Mouse (Mus musculus): ENCODE data around the gene Lsm2.
"Not testable (repeated sequence)": the region's sequence is repeated elsewhere in the genome, so short reads cannot be mapped to it uniquely, and the experiment has no call there.

Gene Lsm2

DNA sequence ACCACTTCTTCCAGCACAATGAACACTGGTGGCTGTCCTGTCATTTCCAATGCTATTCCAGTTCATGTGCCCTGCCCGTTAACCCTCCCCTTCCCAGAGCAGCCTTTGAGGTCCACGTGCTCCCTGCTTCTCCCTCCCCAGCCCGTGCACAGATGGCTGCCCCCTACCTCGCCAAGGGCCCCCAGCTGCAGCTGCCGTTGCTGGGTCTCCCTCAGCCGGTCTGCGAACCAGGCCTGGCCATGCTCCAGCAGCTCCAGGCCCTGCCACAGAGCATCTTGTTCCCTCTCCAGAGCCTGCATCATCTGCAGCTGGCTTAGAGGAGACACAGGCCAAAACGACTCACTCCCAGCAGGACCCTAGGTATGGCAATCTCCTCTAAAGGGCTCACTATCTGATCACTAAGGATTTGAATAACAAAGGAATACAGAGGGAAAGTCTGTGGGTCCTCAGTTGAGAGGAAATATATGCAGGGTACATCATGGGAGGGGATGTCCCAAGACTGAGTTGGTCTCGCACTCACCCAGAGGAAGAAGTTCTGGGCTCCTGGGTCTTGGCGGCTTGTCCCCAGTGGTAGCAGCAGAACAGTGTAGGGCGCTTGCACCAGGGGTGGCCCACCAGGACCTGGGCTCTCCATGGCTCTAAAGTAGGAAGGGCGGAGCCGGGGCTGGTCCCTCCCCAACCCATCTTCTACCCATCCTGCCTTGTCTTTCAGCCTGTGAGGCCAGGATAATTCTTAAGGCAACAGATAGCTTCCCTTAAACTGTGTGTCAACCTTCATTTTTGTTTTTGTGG is 45.8 kb downstream of the Lsm2 start, which contains the start of gene Sapcd1:
Sapcd1 (minus strand) TSS at position 740 of the 792 bp plus-strand sequence.
- Histone ChIP-seq H3K9me3 (ENCODE audit: low read length) (no peaks in the 10 kb centered on the region), H3K4me3 (replicated peaks; ENCODE audit: low read length) (peak within 1 kb of the TSS; percentile 57), H3K27me3 (ENCODE audit: insufficient read depth, low read length) (peaks cover 26% of the 10 kb centered on the region), H3K4me1 (replicated peaks; ENCODE audit: low read depth, low read length) (peaks cover 75% of the 10 kb centered on the region), H3K36me3 (ENCODE audit: insufficient read depth, low read length) (no peaks in the 10 kb centered on the region)
- peak; percentile 50; the same call in 1 of the 2 replicates for TF ChIP-seq NANOG (IDR thresholded peaks at IDR 0.05; ENCODE audit: borderline replicate concordance, low read length)
- no peak for TF ChIP-seq CTCF (conservative IDR thresholded peaks at IDR 0.05; ENCODE audit: low read length)
- TF ChIP-seq POU5F1 (IDR thresholded peaks at IDR 0.05; ENCODE audit: borderline replicate concordance, low read length): no peak; the same call in 1 of the 2 replicates

DNA sequence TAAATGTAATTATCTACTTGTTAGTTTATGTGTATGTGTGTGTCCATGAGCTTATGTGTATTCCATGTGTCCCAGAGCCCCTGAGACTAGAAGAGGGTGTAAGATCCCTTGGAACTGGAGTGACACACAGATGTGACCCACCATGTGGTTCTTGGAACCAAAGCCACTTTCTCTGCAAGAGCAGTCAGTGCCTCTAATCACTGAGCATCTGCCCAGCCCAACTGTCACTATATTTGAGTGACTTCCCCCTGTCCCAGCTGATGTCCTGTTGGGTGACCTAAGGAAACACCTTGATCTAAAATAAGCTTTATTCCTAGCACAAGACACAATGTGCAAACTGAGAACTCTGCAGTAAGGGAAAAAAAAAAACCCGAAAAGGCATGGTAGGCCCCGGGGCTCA is 46.7 kb downstream of the Lsm2 start:
- Histone ChIP-seq H3K9me3 (ENCODE audit: low read length) (no peaks in the 10 kb centered on the region), H3K27me3 (ENCODE audit: insufficient read depth, low read length) (peaks cover 31% of the 10 kb centered on the region), H3K4me3 (replicated peaks; ENCODE audit: low read length) (no peak overlapping the region), H3K4me1 (replicated peaks; ENCODE audit: low read depth, low read length) (peaks cover 70% of the 10 kb centered on the region), H3K36me3 (ENCODE audit: insufficient read depth, low read length) (no peaks in the 10 kb centered on the region)
- TF ChIP-seq POU5F1 (IDR thresholded peaks at IDR 0.05; ENCODE audit: borderline replicate concordance, low read length) (no peak), CTCF (conservative IDR thresholded peaks at IDR 0.05; ENCODE audit: low read length) (no peak), NANOG (IDR thresholded peaks at IDR 0.05; ENCODE audit: borderline replicate concordance, low read length) (no peak)

DNA sequence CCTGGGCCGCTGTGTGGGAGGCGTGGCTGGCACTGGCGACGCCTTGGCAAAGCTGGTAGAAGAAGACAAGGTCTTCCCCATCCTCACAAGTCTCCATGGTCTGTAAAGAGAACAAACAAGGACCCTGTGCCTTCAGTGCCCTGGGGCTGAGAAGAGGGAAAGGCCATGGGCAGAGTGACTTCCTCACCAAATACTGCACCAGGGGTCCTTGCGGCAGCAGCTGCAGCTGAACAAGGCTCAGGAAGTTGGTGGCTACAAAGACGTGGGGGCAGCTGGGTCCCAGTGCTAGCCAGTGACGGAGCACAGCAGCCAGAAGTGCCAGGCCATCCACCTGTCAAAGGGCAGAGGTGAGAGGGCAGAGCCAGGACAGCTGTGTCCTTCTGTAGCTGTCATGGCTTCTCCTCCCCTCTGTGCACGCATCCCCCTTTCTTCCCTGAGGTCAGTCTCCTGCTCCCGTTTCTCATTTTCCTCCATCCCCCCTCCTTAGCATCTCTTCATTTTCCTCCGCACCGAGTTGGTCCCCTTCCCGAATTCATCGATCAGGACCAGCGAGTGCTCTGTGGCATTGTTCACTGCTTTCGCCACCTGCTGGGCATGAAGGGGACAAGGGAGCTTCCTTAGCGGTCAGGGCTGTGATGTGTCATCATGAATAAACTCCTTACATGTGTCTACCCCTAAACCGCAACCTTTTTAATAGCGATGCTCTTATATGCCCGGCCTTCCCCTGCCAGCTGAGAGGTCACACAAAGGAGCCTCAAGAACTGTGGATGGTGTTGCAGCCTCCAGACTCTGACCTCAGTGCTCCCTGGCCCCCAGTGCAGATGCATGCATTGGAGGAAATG is 48.2 kb downstream of the Lsm2 start:
- H3K4me1 ChIP-seq (replicated peaks; ENCODE audit: low read depth, low read length): peaks cover 69% of the 10 kb centered on the region
- H3K4me3 ChIP-seq (replicated peaks; ENCODE audit: low read length): no peak overlapping the region
- H3K9me3 ChIP-seq (ENCODE audit: low read length): no peaks in the 10 kb centered on the region
- TF ChIP-seq POU5F1 (IDR thresholded peaks at IDR 0.05; ENCODE audit: borderline replicate concordance, low read length): no peak
- TF ChIP-seq NANOG (IDR thresholded peaks at IDR 0.05; ENCODE audit: borderline replicate concordance, low read length): no peak
- no peak for TF ChIP-seq CTCF (conservative IDR thresholded peaks at IDR 0.05; ENCODE audit: low read length)
- H3K36me3 ChIP-seq (ENCODE audit: insufficient read depth, low read length): no peaks in the 10 kb centered on the region
- peaks cover 19% of the 10 kb centered on the region for H3K27me3 ChIP-seq (ENCODE audit: insufficient read depth, low read length)

DNA sequence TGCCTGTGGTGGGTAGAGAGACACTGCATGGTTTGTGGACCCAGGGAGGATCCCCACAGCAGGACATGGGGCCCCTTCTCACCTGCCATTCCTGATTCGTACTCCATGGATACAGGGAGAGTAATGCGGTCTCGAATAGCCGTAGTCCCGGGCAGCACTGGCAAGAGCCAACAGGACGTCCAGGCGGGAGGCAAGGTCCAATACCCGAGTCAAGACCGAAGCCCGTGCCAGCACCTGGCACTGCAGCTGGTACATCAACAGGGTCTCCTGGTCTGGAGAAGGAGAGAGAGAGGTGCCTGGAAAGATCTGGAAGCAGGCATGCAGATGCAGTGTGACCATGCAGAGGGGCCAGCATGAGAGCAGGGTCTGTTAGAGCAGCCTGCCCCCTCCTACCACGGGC is 49.6 kb downstream of the Lsm2 start:
- H3K36me3 ChIP-seq (ENCODE audit: insufficient read depth, low read length): no peaks in the 10 kb centered on the region

DNA sequence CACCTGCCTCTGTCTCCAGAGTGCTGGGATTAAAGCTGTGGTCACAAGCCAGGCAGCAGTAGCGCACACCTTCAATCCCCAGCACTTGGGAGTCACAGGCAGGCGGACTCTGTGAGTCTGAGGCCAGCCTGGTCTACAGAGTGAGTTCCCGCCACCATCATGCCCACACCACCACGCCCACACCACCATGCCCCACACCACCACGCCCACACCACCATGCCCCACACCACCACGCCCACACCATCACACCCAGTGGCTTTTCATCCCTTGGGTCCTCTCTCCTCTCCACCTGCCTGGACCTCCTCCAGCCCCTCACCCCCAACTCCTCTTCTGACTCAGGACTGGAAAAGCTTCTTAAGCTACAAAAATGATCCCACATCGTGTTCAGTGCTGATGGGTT is 50.2 kb downstream of the Lsm2 start:
- Histone ChIP-seq H3K9me3 (ENCODE audit: low read length) (no peaks in the 10 kb centered on the region), H3K36me3 (ENCODE audit: insufficient read depth, low read length) (no peaks in the 10 kb centered on the region), H3K4me1 (replicated peaks; ENCODE audit: low read depth, low read length) (peaks cover 55% of the 10 kb centered on the region), H3K27me3 (ENCODE audit: insufficient read depth, low read length) (peaks cover 16% of the 10 kb centered on the region), H3K4me3 (replicated peaks; ENCODE audit: low read length) (peak overlapping the region; percentile 45; the same call in 1 of the 2 replicates)
- no peak for TF ChIP-seq POU5F1 (IDR thresholded peaks at IDR 0.05; ENCODE audit: borderline replicate concordance, low read length)
- TF ChIP-seq CTCF (conservative IDR thresholded peaks at IDR 0.05; ENCODE audit: low read length): no peak
- no peak for TF ChIP-seq NANOG (IDR thresholded peaks at IDR 0.05; ENCODE audit: borderline replicate concordance, low read length)

More for the DNA sequence above, 49.6 kb downstream of the Lsm2 start:
- peak overlapping the region; percentile 45 for H3K4me3 ChIP-seq (replicated peaks; ENCODE audit: low read length)
- TF ChIP-seq CTCF (conservative IDR thresholded peaks at IDR 0.05; ENCODE audit: low read length) (no peak), POU5F1 (IDR thresholded peaks at IDR 0.05; ENCODE audit: borderline replicate concordance, low read length) (no peak), NANOG (IDR thresholded peaks at IDR 0.05; ENCODE audit: borderline replicate concordance, low read length) (no peak)
- peaks cover 60% of the 10 kb centered on the region for H3K4me1 ChIP-seq (replicated peaks; ENCODE audit: low read depth, low read length)
- peaks cover 16% of the 10 kb centered on the region for H3K27me3 ChIP-seq (ENCODE audit: insufficient read depth, low read length)
- no peaks in the 10 kb centered on the region for H3K9me3 ChIP-seq (ENCODE audit: low read length)

DNA sequence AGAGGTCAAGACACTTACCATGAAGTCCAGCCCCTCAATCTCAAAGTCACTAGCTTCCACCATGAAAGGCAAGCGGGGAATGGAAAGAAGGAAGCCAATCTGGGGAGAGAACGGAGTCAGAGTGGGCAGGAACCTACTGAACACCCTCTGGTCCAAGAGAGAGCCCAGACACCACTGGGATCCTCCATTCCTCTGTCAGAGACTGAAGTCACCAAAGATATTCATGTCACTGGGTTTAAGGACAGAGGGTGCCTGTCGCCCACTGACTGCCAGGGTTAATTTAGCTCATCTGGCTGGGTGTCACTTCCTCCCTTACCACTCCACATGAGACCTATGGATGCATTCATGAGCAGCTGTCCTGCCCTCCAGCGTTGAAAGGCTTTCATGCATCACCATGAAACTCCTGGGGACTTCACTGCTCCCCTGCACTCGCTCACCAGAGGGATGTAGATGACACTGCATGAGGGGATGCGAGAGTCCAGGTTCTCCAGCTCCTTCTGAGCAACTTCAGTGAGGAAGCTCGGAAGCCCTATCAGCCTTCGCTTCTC is 50.7 kb downstream of the Lsm2 start:
- H3K36me3 ChIP-seq (ENCODE audit: insufficient read depth, low read length): no peaks in the 10 kb centered on the region
- no peak overlapping the region for H3K4me3 ChIP-seq (replicated peaks; ENCODE audit: low read length)
- H3K4me1 ChIP-seq (replicated peaks; ENCODE audit: low read depth, low read length): peaks cover 51% of the 10 kb centered on the region
- H3K9me3 ChIP-seq (ENCODE audit: low read length): no peaks in the 10 kb centered on the region
- H3K27me3 ChIP-seq (ENCODE audit: insufficient read depth, low read length): peaks cover 16% of the 10 kb centered on the region
- no peak for TF ChIP-seq CTCF (conservative IDR thresholded peaks at IDR 0.05; ENCODE audit: low read length)
- TF ChIP-seq NANOG (IDR thresholded peaks at IDR 0.05; ENCODE audit: borderline replicate concordance, low read length): no peak
- no peak for TF ChIP-seq POU5F1 (IDR thresholded peaks at IDR 0.05; ENCODE audit: borderline replicate concordance, low read length)

DNA sequence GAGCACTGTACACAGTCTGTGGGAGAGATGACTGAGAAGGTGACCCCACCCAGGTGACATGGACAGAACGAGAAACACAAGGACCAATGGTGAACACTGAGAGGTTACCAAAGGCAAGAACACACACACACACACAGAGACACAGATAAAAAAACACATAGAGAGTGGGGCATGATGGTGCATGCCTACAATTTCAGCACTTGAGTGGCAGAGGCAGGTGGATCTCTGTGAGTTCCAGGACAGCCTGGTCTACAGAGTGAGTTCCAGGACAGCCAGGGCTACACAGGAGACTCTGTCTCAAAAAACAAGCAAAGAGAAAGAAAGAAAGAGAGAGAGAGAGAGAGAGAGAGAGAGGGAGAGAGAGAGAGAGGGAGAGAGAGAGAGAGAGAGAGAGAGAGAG is 52.0 kb downstream of the Lsm2 start:
- peaks cover 38% of the 10 kb centered on the region for H3K4me1 ChIP-seq (replicated peaks; ENCODE audit: low read depth, low read length)
- H3K36me3 ChIP-seq (ENCODE audit: insufficient read depth, low read length); H3K4me3 ChIP-seq (replicated peaks; ENCODE audit: low read length); H3K9me3 ChIP-seq (ENCODE audit: low read length): not testable (repeated sequence)
- peaks cover 16% of the 10 kb centered on the region for H3K27me3 ChIP-seq (ENCODE audit: insufficient read depth, low read length)

DNA sequence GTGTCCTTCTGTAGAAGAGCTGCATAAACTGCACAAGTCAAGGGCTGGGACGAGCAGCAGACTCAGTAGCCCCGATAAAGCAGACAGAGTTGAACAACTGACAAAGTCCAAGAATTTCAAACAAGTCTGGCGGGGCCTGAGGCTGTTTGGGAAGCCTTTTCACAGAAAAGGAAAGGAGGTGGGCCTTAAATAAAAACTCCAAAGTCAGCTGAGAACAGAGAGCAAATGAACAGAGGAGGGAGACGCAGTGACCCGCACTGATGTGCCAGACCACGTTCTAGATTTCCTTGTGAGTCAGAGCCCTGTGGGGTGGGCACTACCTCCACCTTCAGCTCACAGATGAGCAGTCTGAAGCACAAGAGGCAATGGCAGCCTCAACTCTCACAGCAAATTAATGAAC is 53.2 kb downstream of the Lsm2 start:
- Histone ChIP-seq H3K9me3 (ENCODE audit: low read length) (no peaks in the 10 kb centered on the region), H3K27me3 (ENCODE audit: insufficient read depth, low read length) (peaks cover 12% of the 10 kb centered on the region), H3K4me1 (replicated peaks; ENCODE audit: low read depth, low read length) (peaks cover 30% of the 10 kb centered on the region), H3K4me3 (replicated peaks; ENCODE audit: low read length) (no peak overlapping the region), H3K36me3 (ENCODE audit: insufficient read depth, low read length) (no peaks in the 10 kb centered on the region)
- no peak for TF ChIP-seq NANOG (IDR thresholded peaks at IDR 0.05; ENCODE audit: borderline replicate concordance, low read length)
- TF ChIP-seq POU5F1 (IDR thresholded peaks at IDR 0.05; ENCODE audit: borderline replicate concordance, low read length): no peak
- no peak for TF ChIP-seq CTCF (conservative IDR thresholded peaks at IDR 0.05; ENCODE audit: low read length)
